In genomic region chr19:7172051-7172866, GRCm38 (mm10) we compare ENCODE assay signal across 8 mouse cellular contexts. TPM values are rescaled to one million over a fixed set of nuclear protein-coding genes. Genes with fewer than 3 reads are reported as not detected.
DNase-seq lines count a peak whose midpoint lies in the region; ATAC-seq and TF ChIP-seq lines count a peak whose summit lies in the region.

No protein-coding gene starts in this region.

- ATAC-seq in forebrain, embryonic 16.5 days = peak; percentile 95
- peak; percentile 89 for ATAC-seq in lung, postnatal 0 days

- TF ChIP-seq CTCF in lung, postnatal 0 days (IDR thresholded peaks at IDR 0.05) = no peak

- no peaks in the 10 kb centered on the region for H3K9me3 ChIP-seq in forebrain, embryonic 16.5 days (ENCODE audit: control insufficient read depth, low read length)
- no peaks in the 10 kb centered on the region for H3K9me3 ChIP-seq in lung, postnatal 0 days (ENCODE audit: low read length)

- H3K4me3 ChIP-seq in forebrain, embryonic 16.5 days (replicated peaks; ENCODE audit: low read length) = no peak overlapping the region
- H3K4me3 ChIP-seq in lung, postnatal 0 days (ENCODE audit: low read depth, low read length) = no peak overlapping the region

- no peaks in the 10 kb centered on the region for H3K36me3 ChIP-seq in forebrain, embryonic 16.5 days (ENCODE audit: control insufficient read depth, insufficient read depth)
- no peaks in the 10 kb centered on the region for H3K36me3 ChIP-seq in lung, postnatal 0 days (ENCODE audit: insufficient read depth, low read length)

- peak; percentile 49 to 69 for DNase-seq in left cerebral cortex, adult 18-20 months (ENCODE audit: low spot score in 2 of 2)
- DNase-seq in left cerebral cortex, adult 11 months (ENCODE audit: low spot score) = no peak
- DNase-seq in kidney, postnatal 14 days = peak; percentile 77
- peak; percentile 57 for DNase-seq in lung, postnatal 0 days (ENCODE audit: low spot score)
- DNase-seq in right cerebral cortex, postnatal 10 days (ENCODE audit: low spot score in 2 of 2) = peak; percentile 88 to 90
- no peak for DNase-seq in adrenal gland, postnatal 10 days
- DNase-seq in gastrocnemius, postnatal 25 days = no peak

- WGBS in forebrain, embryonic 16.5 days = 6% methylated on average over 13 of the region's 13 CpGs
- WGBS in lung, postnatal 0 days = 20% methylated on average over 13 of the region's 13 CpGs

- 0 out of 2 replicates have a peak overlapping the region, but pooled peaks have one; percentile 0 for H3K4me2 ChIP-seq in forebrain, embryonic 16.5 days (ENCODE audit: low read length)
- no peak overlapping the region for H3K4me2 ChIP-seq in lung, postnatal 0 days (replicated peaks; ENCODE audit: low read depth, low read length)

- H3K27ac ChIP-seq in forebrain, embryonic 16.5 days (ENCODE audit: low read length) = peak overlapping the region; percentile 53
- no peak overlapping the region for H3K27ac ChIP-seq in lung, postnatal 0 days (ENCODE audit: low read length)

- peaks cover 26% of the 10 kb centered on the region for H3K4me1 ChIP-seq in forebrain, embryonic 16.5 days (replicated peaks; ENCODE audit: control insufficient read depth, insufficient read depth, low read length)
- no peaks in the 10 kb centered on the region for H3K4me1 ChIP-seq in lung, postnatal 0 days (ENCODE audit: insufficient read depth, low read depth, low read length)

- H3K9ac ChIP-seq in forebrain, embryonic 16.5 days (replicated peaks; ENCODE audit: low read depth, low read length) = 0 out of 2 replicates have a peak overlapping the region, but pooled peaks have one; percentile 29
- no peak overlapping the region for H3K9ac ChIP-seq in lung, postnatal 0 days (replicated peaks; ENCODE audit: low read depth)

- no peak for TF ChIP-seq EP300 in lung, postnatal 0 days (IDR thresholded peaks at IDR 0.05)

- H3K27me3 ChIP-seq in forebrain, embryonic 16.5 days (replicated peaks; ENCODE audit: control insufficient read depth, insufficient read depth, low read length) = no peaks in the 10 kb centered on the region
- H3K27me3 ChIP-seq in lung, postnatal 0 days (replicated peaks; ENCODE audit: insufficient read depth, low read length) = no peaks in the 10 kb centered on the region

RNA-seq across cellular contexts. Expression of gene Otub1, which starts 33.9 kb away (rescaled TPM):
- 100 to 1,000 TPM; 274 to 284 TPM for total RNA-seq in left cerebral cortex, adult 18-20 months (2021)
- polyA plus RNA-seq in forebrain, embryonic 16.5 days (2015; fragmentation: Nextera tagmentation; extraction: Ambion mirVana) = 223 and 235 TPM in 2 replicates
- polyA plus RNA-seq in lung, postnatal 0 days (2015; fragmentation: Nextera tagmentation; extraction: Ambion mirVana) = 107 and 119 TPM in 2 replicates
- total RNA-seq in adrenal gland, postnatal 10 days (2021) = 100 to 1,000 TPM; 104 to 105 TPM
- total RNA-seq in gastrocnemius, postnatal 25 days (2021) = 10 to 100 TPM; 48.4 to 48.5 TPM

RNA-seq across cellular contexts. Expression of gene Cox8a, which starts 45.2 kb away (rescaled TPM):
- 1,000 to 10,000 TPM in 1 of 2 experiments, 100 to 1,000 TPM in 1; 906 to 1,040 TPM for total RNA-seq in left cerebral cortex, adult 18-20 months (2021)
- 602 and 609 TPM in 2 replicates for polyA plus RNA-seq in forebrain, embryonic 16.5 days (2015; fragmentation: Nextera tagmentation; extraction: Ambion mirVana)
- 889 and 976 TPM in 2 replicates for polyA plus RNA-seq in lung, postnatal 0 days (2015; fragmentation: Nextera tagmentation; extraction: Ambion mirVana)
- total RNA-seq in adrenal gland, postnatal 10 days (2021) = 1,000 to 10,000 TPM; 1,477 to 1,649 TPM
- 100 to 1,000 TPM; 101 to 120 TPM for total RNA-seq in gastrocnemius, postnatal 25 days (2021)

Comparison
In these comparisons a context has a peak if more than half of its experiments do, and no peak if none do; other contexts are left out.
1. DNase-seq: peak in left cerebral cortex, adult 18-20 months (2 of 2), kidney, postnatal 14 days (single experiment), lung, postnatal 0 days (single experiment) and right cerebral cortex, postnatal 10 days (2 of 2); none in left cerebral cortex, adult 11 months (single experiment), adrenal gland, postnatal 10 days (single experiment) and gastrocnemius, postnatal 25 days (single experiment).
2. RNA of gene Cox8a, which starts 45.2 kb away (total RNA-seq): 1,477 to 1,649 TPM in adrenal gland, postnatal 10 days and 906 to 1,040 TPM in left cerebral cortex, adult 18-20 months; 101 to 120 TPM in gastrocnemius, postnatal 25 days; every median in the first group is over 4 times any median in the second.